Mouse (Mus musculus): ENCODE results near the gene Mapk8ip1.

GRCm38 (mm10) chr2:92367383-92368029 is 33.6 kb downstream of the Mapk8ip1 start:
- no peak for TF ChIP-seq GATA1 (IDR thresholded peaks at IDR 0.05; ENCODE audit: low read length)
- no peak for TF ChIP-seq TAL1 (IDR thresholded peaks at IDR 0.05; ENCODE audit: low read length)
